Mouse (Mus musculus) liver, embryonic 12.5 days (tissue): ENCODE measurements around the gene Kif3c. TPM values are rescaled to one million over a fixed set of nuclear protein-coding genes. Genes with fewer than 3 reads are reported as not detected.

ENCODE experiments used
- ATAC-seq: fragments of 200-750 bp; cut with Nextera tagmentation; 2 replicates; pipeline ENCODE4 v1.8.0; 2017; ENCODE audit warnings: moderate number of reproducible peaks, mild to moderate bottlenecking, moderate library complexity
- H3K27ac ChIP-seq: fragments of 300-500 bp; sonication (generic); 2 replicates; pipeline ENCODE4 v1.5.1; 2016; ENCODE audit warnings: mild to moderate bottlenecking
- H3K27me3 ChIP-seq: fragments of 300-500 bp; sonication (generic); replicated peaks from 2 replicates; pipeline ENCODE4 v1.6.1; 2016; ENCODE audit warnings: mild to moderate bottlenecking, moderate library complexity
- H3K36me3 ChIP-seq: fragments of 300-500 bp; sonication (generic); 2 replicates; pipeline ENCODE4 v1.6.1; 2016; ENCODE audit warnings: mild to moderate bottlenecking, moderate library complexity
- H3K4me1 ChIP-seq: fragments of 300-500 bp; sonication (generic); 2 replicates; pipeline ENCODE4 v1.6.1; 2016
- H3K4me2 ChIP-seq: fragments of 300-500 bp; sonication (generic); 2 replicates; pipeline ENCODE4 v1.6.1; 2016; ENCODE audit warnings: mild to moderate bottlenecking, moderate library complexity
- H3K4me3 ChIP-seq: fragments of 300-500 bp; sonication (generic); 2 replicates; pipeline ENCODE4 v1.5.1; 2016; ENCODE audit warnings: mild to moderate bottlenecking, moderate library complexity
- H3K9ac ChIP-seq: fragments of 300-500 bp; sonication (generic); 2 replicates; pipeline ENCODE4 v1.6.1; 2016; ENCODE audit warnings: mild to moderate bottlenecking, moderate library complexity
- H3K9me3 ChIP-seq: fragments of 300-500 bp; sonication (generic); replicated peaks from 2 replicates; pipeline ENCODE4 v1.6.1; 2016; ENCODE audit warnings: mild to moderate bottlenecking, moderate library complexity
- WGBS: fragments of 180-500 bp; shearing (Covaris S2); methylation state at CpG from one replicate; pipeline ENCODE4 v1.1.7; 2016; ENCODE audit not compliant: insufficient replicate concordance; 5-methylcytosine and 5-hydroxymethylcytosine counted together
- polyA plus RNA-seq: library from polyadenylated mRNA; unstranded; fragments of >200 nt; fragmentation: Nextera tagmentation; extraction: Ambion mirVana; gene quantifications from 2 replicates; pipeline ENCODE4 v1.2.1, GENCODE M21; 2016

The Kif3c gene
- polyA plus RNA-seq, 1 experiment from 2014 or later, result 1.7 TPM

DNA sequence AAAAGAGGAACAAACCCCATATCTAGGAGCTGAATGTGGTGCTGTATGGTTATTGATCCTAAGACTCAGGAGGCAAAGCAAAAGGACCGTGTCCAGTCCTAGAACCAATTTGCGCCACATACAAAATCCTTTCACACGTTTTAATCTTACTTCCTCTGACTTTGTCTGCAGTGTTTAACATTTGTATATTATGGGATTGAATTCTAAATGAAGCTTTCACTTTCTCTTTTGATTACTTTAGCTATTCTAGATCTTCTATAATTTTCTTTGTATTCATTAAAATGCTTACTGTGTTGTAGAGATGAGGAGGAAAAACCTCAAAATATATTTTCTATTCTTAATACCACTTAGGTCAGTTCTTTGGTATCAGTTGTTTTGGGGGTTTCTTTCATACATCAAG is 88.6 kb downstream of the Kif3c start:
- H3K4me3 ChIP-seq, result no peak overlapping the region
- no peaks in the 10 kb centered on the region for H3K9me3 ChIP-seq
- H3K27ac ChIP-seq, result no peak overlapping the region
- H3K4me2 ChIP-seq, result no peak overlapping the region
- 84% methylated on average over 3 of the region's 3 CpGs for WGBS
- H3K4me1 ChIP-seq, result no peaks in the 10 kb centered on the region
- no peaks in the 10 kb centered on the region for H3K27me3 ChIP-seq
- ATAC-seq, result no peak
- no peak overlapping the region for H3K9ac ChIP-seq
- peaks cover 59% of the 10 kb centered on the region for H3K36me3 ChIP-seq

Other genes with a start within 250 kb of the Kif3c start
- gene Rab10, start 55.2 kb upstream of the Kif3c start, polyA plus RNA-seq, result 79.4 and 80.8 TPM in 2 replicates
- 15.4 and 16.7 TPM in 2 replicates for gene Asxl2, start 61.7 kb downstream of the Kif3c start, polyA plus RNA-seq
- 22.6 and 26.3 TPM in 2 replicates for gene Dtnb, start 207.2 kb downstream of the Kif3c start, polyA plus RNA-seq